Mouse (Mus musculus) lung, adult 2 months (tissue): ENCODE results near the gene Paip2b.

Experiments
- CTCF ChIP-seq: fragments of 200-500 bp; IDR thresholded peaks from 2 replicates; pipeline ENCODE4 v1.5.1; 2011; ENCODE audit warnings: mild to moderate bottlenecking, low read length, control low read depth; ENCODE audit not compliant: insufficient read depth
- POLR2A ChIP-seq: fragments of 200-500 bp; IDR thresholded peaks from 2 replicates; pipeline ENCODE4 v1.6.1; 2011; ENCODE audit warnings: low read depth, mild to moderate bottlenecking, control low read depth, low read length, borderline replicate concordance; ENCODE audit errors: extremely low read depth

- TF ChIP-seq CTCF (no peak), POLR2A (no peak)
Observed at GRCm38 (mm10) chr6:83821856-83822255, 9.7 kb downstream of the Paip2b start.
